Mouse (Mus musculus) limb, embryonic 14.5 days (tissue): ENCODE measurements around the gene Kirrel3. TPM values are rescaled to one million over a fixed set of nuclear protein-coding genes. Genes with fewer than 3 reads are reported as not detected.

ENCODE experiments used
- ATAC-seq: fragments of 200-750 bp; cut with Nextera tagmentation; 2 replicates; pipeline ENCODE4 v1.8.0; 2017; ENCODE audit warnings: low read depth, moderate number of reproducible peaks, moderate TSS enrichment; ENCODE audit not compliant: low FRiP score
- DNase-seq: peaks from one replicate; pipeline ENCODE4 v3.0.0-alpha.2; 2015; ENCODE audit warnings: low spot score
- H3K27ac ChIP-seq: fragments of 300-500 bp; sonication (generic); replicated peaks from 2 replicates; pipeline ENCODE4 v1.5.1; 2014; ENCODE audit warnings: low read depth, mild to moderate bottlenecking, low read length, moderate library complexity, mixed read lengths
- H3K27me3 ChIP-seq: fragments of 300-500 bp; sonication (generic); 2 replicates; pipeline ENCODE4 v1.6.1; 2014; ENCODE audit warnings: low read length, mixed read lengths; ENCODE audit not compliant: control insufficient read depth, insufficient read depth
- H3K36me3 ChIP-seq: fragments of 300-500 bp; sonication (generic); 2 replicates; pipeline ENCODE4 v1.6.1; 2014; ENCODE audit warnings: mild to moderate bottlenecking, low read length, moderate library complexity, mixed read lengths; ENCODE audit not compliant: control insufficient read depth, insufficient read depth
- H3K4me1 ChIP-seq: fragments of 300-500 bp; sonication (generic); 2 replicates; pipeline ENCODE4 v1.6.1; 2014; ENCODE audit warnings: antibody characterized with exemption, low read length, mixed read lengths; ENCODE audit not compliant: control insufficient read depth, insufficient read depth
- H3K4me2 ChIP-seq: fragments of 300-500 bp; sonication (generic); replicated peaks from 2 replicates; pipeline ENCODE4 v1.6.1; 2014; ENCODE audit warnings: low read depth, mild to moderate bottlenecking, low read length, moderate library complexity; ENCODE audit not compliant: severe bottlenecking
- H3K4me3 ChIP-seq: fragments of 300-500 bp; sonication (generic); replicated peaks from 2 replicates; pipeline ENCODE4 v1.5.1; 2014; ENCODE audit warnings: low read length
- H3K9ac ChIP-seq: fragments of 300-500 bp; sonication (generic); 2 replicates; pipeline ENCODE4 v1.6.1; 2014; ENCODE audit warnings: mild to moderate bottlenecking, low read depth, low read length, moderate library complexity; ENCODE audit not compliant: severe bottlenecking
- H3K9me3 ChIP-seq: fragments of 300-500 bp; sonication (generic); 2 replicates; pipeline ENCODE4 v1.6.1; 2016; ENCODE audit warnings: low read length; ENCODE audit not compliant: control insufficient read depth
- POLR2A ChIP-seq: fragments of 200-500 bp; IDR thresholded peaks from 2 replicates; pipeline ENCODE4 v1.8.0; 2012; ENCODE audit warnings: inconsistent platforms, mild to moderate bottlenecking, moderate library complexity, borderline replicate concordance; ENCODE audit not compliant: insufficient read depth, insufficient read length; ENCODE audit errors: extremely low read depth
- WGBS: fragments of 180-500 bp; shearing (Covaris S2); extraction: QIAGEN DNeasy Blood & Tissue Kit; methylation state at CpG from one replicate; pipeline ENCODE4 v1.1.7; 2014; 5-methylcytosine and 5-hydroxymethylcytosine counted together
- polyA plus RNA-seq, 2 experiments: library from polyadenylated mRNA; depleted of rRNA in 1 of 2; stranded (reverse) in 1 of 2; unstranded in 1 of 2; fragments of >200 nt; fragmentation: Nextera tagmentation in 1 of 2; extraction: Ambion mirVana in 1 of 2; gene quantifications; 2 replicates each; pipeline versions ENCODE4 v1.2.1 to v1.2.3; 2012 to 2014

The Kirrel3 gene
- polyA plus RNA-seq, 2 experiments = 10.1 to 14.6 TPM

- ATAC-seq (no peak), DNase-seq (no peak)
- H3K9me3 ChIP-seq = no peaks in the 10 kb centered on the region; the same call in 1 of the 2 replicates
- 48% methylated on average over 3 of the region's 3 CpGs for WGBS
- no peak overlapping the region for H3K4me3 ChIP-seq
- H3K27ac ChIP-seq = no peak overlapping the region
- no peaks in the 10 kb centered on the region for H3K36me3 ChIP-seq
- H3K4me1 ChIP-seq = no peaks in the 10 kb centered on the region
- H3K27me3 ChIP-seq = no peaks in the 10 kb centered on the region
- H3K4me2 ChIP-seq = no peak overlapping the region
- TF ChIP-seq POLR2A = no peak
- no peak overlapping the region for H3K9ac ChIP-seq
Measured at GRCm38 (mm10) chr9:34643917-34644316, 158.2 kb downstream of the Kirrel3 start.

- Histone ChIP-seq H3K27ac (no peak overlapping the region), H3K9ac (no peak overlapping the region), H3K9me3 (no peaks in the 10 kb centered on the region; the same call in 1 of the 2 replicates), H3K4me1 (no peaks in the 10 kb centered on the region), H3K4me2 (no peak overlapping the region), H3K4me3 (no peak overlapping the region), H3K27me3 (no peaks in the 10 kb centered on the region), H3K36me3 (no peaks in the 10 kb centered on the region)
- 59% methylated on average over 8 of the region's 8 CpGs for WGBS
- DNase-seq (no peak), ATAC-seq (no peak)
- no peak for TF ChIP-seq POLR2A
Measured at GRCm38 (mm10) chr9:34644392-34644791, 158.7 kb downstream of the Kirrel3 start.

GRCm38 (mm10) chr9:34646831-34647230 lies 161.1 kb downstream of the Kirrel3 start:
- DNase-seq (no peak), ATAC-seq (no peak)
- no peak for TF ChIP-seq POLR2A
- H3K4me1 ChIP-seq = no peaks in the 10 kb centered on the region
- H3K9ac ChIP-seq = no peak overlapping the region
- no peak overlapping the region for H3K27ac ChIP-seq
- H3K27me3 ChIP-seq = no peaks in the 10 kb centered on the region
- 24% methylated on average over 9 of the region's 9 CpGs for WGBS
- no peak overlapping the region for H3K4me2 ChIP-seq
- no peaks in the 10 kb centered on the region for H3K9me3 ChIP-seq
- H3K36me3 ChIP-seq = no peaks in the 10 kb centered on the region
- no peak overlapping the region for H3K4me3 ChIP-seq

- no peaks in the 10 kb centered on the region for H3K9me3 ChIP-seq
- no peak for TF ChIP-seq POLR2A
- DNase-seq (no peak), ATAC-seq (no peak)
- no peak overlapping the region for H3K4me3 ChIP-seq
- H3K27me3 ChIP-seq = no peaks in the 10 kb centered on the region
- H3K9ac ChIP-seq = no peak overlapping the region
- H3K4me2 ChIP-seq = no peak overlapping the region
- 61% methylated on average over 3 of the region's 3 CpGs for WGBS
- no peaks in the 10 kb centered on the region for H3K4me1 ChIP-seq
- H3K36me3 ChIP-seq = no peaks in the 10 kb centered on the region
- no peak overlapping the region for H3K27ac ChIP-seq
Measured at GRCm38 (mm10) chr9:34652278-34652677, 166.6 kb downstream of the Kirrel3 start.

DNA sequence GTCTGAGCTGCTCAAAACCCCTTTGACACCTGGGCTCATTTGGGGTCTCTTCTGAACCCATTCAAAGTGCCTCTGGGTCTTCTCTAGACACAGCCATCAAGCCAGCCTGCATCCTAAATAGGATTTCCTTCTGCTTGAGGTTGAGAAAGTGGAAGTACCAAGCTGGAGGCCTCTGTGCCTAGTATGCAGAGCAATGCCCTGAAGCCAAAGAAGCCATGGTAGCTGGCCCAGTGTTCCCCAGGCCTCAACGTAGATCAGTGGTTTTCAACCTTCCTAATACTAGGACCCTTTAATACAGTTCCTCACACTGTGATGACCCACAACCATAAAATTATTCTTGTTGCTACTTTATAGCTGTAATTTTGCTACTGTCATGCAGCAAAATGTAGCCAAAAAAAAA lies 167.4 kb downstream of the Kirrel3 start:
- H3K9ac ChIP-seq = no peak overlapping the region
- DNase-seq (no peak), ATAC-seq (no peak)
- no peaks in the 10 kb centered on the region for H3K4me1 ChIP-seq
- H3K9me3 ChIP-seq = no peaks in the 10 kb centered on the region
- 83% methylated on average over 1 of the region's 1 CpGs for WGBS
- no peak overlapping the region for H3K27ac ChIP-seq
- H3K4me3 ChIP-seq = no peak overlapping the region
- H3K4me2 ChIP-seq = no peak overlapping the region
- H3K36me3 ChIP-seq = no peaks in the 10 kb centered on the region
- no peaks in the 10 kb centered on the region for H3K27me3 ChIP-seq
- TF ChIP-seq POLR2A = no peak

DNA sequence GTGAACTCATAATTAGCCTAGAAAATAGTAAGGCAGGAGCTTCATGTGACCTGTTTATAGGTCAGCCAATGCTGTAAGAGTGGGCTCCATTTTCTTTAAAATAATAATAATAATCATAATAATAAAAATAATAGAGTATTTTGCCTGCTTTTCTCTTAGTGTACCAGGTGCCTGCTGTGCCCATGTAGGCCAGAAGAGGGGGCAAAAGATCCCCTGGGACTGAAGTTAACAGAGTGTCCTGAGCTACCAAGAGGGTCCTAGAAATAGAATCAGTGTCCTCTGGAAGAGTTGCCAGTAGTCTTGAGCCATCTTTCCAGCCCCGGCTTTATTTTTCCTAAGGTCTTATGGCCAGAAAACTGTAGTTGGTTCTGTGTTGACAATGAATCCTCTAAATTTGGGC lies 174.9 kb downstream of the Kirrel3 start:
- DNase-seq = no peak
- WGBS = 91% methylated on average over 1 of the region's 1 CpGs
- no peaks in the 10 kb centered on the region for H3K27me3 ChIP-seq
- H3K4me3 ChIP-seq = no peak overlapping the region
- no peak for TF ChIP-seq POLR2A
- no peak overlapping the region for H3K9ac ChIP-seq
- no peaks in the 10 kb centered on the region for H3K36me3 ChIP-seq
- no peak for ATAC-seq
- H3K4me1 ChIP-seq = no peaks in the 10 kb centered on the region; the same call in 1 of the 2 replicates
- no peak overlapping the region for H3K4me2 ChIP-seq
- no peak overlapping the region for H3K27ac ChIP-seq
- H3K9me3 ChIP-seq = no peaks in the 10 kb centered on the region
